Mouse (Mus musculus): Measurements from ENCODE around the gene Adamts12. TPM values are rescaled to one million over a fixed set of nuclear protein-coding genes. Genes with fewer than 3 reads are reported as not detected.

Adamts12 gene
- polyA plus RNA-seq, 1 experiment from 2014 or later: 3.1 TPM

DNA sequence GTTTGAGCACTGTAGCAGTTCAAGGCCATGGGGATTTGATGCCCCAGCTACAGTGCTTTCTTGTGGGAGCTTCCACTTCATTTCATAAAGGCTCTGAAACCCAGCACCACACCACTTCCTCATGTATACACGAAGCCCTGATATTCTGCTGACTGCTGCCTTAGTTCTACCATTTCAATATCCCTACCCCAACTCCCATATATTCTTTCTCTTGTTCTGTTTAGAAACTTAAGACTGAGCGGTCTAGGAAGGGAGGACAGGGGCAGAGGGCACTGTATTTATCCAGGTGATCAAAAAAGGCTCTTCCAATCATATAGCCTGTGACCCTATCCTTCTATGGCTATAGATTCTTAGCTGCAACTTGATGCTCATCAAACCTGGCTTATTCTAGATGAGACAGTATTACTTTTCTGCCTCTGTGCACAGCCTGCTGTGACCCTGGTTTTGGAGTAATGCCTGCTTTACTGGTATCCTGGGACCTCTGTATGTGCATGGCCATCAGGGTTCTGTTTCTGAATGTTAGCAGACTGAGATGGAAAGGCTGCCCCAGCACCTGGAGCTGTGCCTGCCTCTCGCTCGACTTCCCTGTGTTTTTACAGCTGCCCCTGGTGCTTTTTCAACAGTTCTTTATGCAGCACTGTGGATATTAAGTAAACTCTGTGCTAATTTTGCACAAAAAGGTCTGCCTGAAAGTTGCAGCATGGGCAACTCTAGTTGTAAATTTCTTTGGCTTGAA is 33.5 kb downstream of the Adamts12 start:
- DNase-seq (ENCODE audit: low spot score): no peak
- Histone ChIP-seq H3K4me2 (replicated peaks) (no peak overlapping the region), H3K9ac (no peak overlapping the region), H3K4me3 (replicated peaks; ENCODE audit: low read length) (no peak overlapping the region), H3K27me3 (ENCODE audit: control insufficient read depth, insufficient read depth, low read length) (no peaks in the 10 kb centered on the region), H3K4me1 (replicated peaks; ENCODE audit: control insufficient read depth, insufficient read depth, low read length) (no peaks in the 10 kb centered on the region; the same call in 1 of the 2 replicates), H3K27ac (0 out of 2 replicates have a peak overlapping the region, but pooled peaks have one; percentile 51), H3K36me3 (replicated peaks; ENCODE audit: control insufficient read depth, insufficient read depth) (no peaks in the 10 kb centered on the region), H3K9me3 (ENCODE audit: control insufficient read depth, low read length) (no peaks in the 10 kb centered on the region)
- ATAC-seq (ENCODE audit: low FRiP score): no peak
- 67% methylated on average over 4 of the region's 4 CpGs for WGBS

- Histone ChIP-seq H3K9ac (no peak overlapping the region), H3K4me3 (replicated peaks; ENCODE audit: low read length) (no peak overlapping the region), H3K9me3 (ENCODE audit: control insufficient read depth, low read length) (no peaks in the 10 kb centered on the region), H3K27ac (peak overlapping the region; percentile 51; the same call in 1 of the 2 replicates), H3K4me2 (replicated peaks) (no peak overlapping the region), H3K27me3 (ENCODE audit: control insufficient read depth, insufficient read depth, low read length) (no peaks in the 10 kb centered on the region), H3K36me3 (replicated peaks; ENCODE audit: control insufficient read depth, insufficient read depth) (no peaks in the 10 kb centered on the region), H3K4me1 (replicated peaks; ENCODE audit: control insufficient read depth, insufficient read depth, low read length) (no peaks in the 10 kb centered on the region; the same call in 1 of the 2 replicates)
- no peak for DNase-seq (ENCODE audit: low spot score)
- 60% methylated on average over 7 of the region's 7 CpGs for WGBS
- peak; percentile 48; the same call in 1 of the 2 replicates for ATAC-seq (ENCODE audit: low FRiP score)
Observed at GRCm38 (mm10) chr15:11098940-11099339, 34.4 kb downstream of the Adamts12 start.

DNA sequence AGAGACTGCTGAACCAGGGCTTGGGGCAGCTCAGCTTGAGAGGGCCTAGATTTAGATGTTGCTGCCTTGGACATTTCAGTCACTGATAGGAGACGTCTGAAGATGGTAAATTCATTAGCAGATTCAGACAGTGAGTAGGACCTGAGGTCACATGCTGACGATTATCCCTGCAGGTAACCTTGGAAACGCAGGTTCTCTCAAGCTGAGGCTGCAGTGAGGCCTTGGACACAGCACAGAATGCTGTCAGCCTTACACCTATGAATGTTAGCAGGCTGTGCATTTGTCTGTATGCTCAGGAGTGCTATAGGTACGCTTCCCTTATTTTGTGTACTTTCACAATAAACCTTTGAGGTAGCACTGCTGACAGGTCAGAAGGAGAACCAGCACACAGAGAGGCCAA is 36.3 kb downstream of the Adamts12 start:
- 63% methylated on average over 4 of the region's 4 CpGs for WGBS
- no peaks in the 10 kb centered on the region for H3K9me3 ChIP-seq (ENCODE audit: control insufficient read depth, low read length)
- H3K4me3 ChIP-seq (replicated peaks; ENCODE audit: low read length): no peak overlapping the region
- ATAC-seq (ENCODE audit: low FRiP score) (no peak), DNase-seq (ENCODE audit: low spot score) (no peak)
- no peaks in the 10 kb centered on the region for H3K36me3 ChIP-seq (replicated peaks; ENCODE audit: control insufficient read depth, insufficient read depth)
- H3K9ac ChIP-seq: no peak overlapping the region
- H3K4me1 ChIP-seq (replicated peaks; ENCODE audit: control insufficient read depth, insufficient read depth, low read length): no peaks in the 10 kb centered on the region; the same call in 1 of the 2 replicates
- no peak overlapping the region for H3K27ac ChIP-seq
- H3K4me2 ChIP-seq (replicated peaks): no peak overlapping the region
- H3K27me3 ChIP-seq (ENCODE audit: control insufficient read depth, insufficient read depth, low read length): no peaks in the 10 kb centered on the region

- Histone ChIP-seq H3K27ac (no peak overlapping the region), H3K36me3 (replicated peaks; ENCODE audit: control insufficient read depth, insufficient read depth) (no peaks in the 10 kb centered on the region), H3K4me2 (replicated peaks) (no peak overlapping the region), H3K9ac (no peak overlapping the region), H3K9me3 (ENCODE audit: control insufficient read depth, low read length) (no peaks in the 10 kb centered on the region), H3K27me3 (ENCODE audit: control insufficient read depth, insufficient read depth, low read length) (no peaks in the 10 kb centered on the region), H3K4me3 (replicated peaks; ENCODE audit: low read length) (no peak overlapping the region), H3K4me1 (replicated peaks; ENCODE audit: control insufficient read depth, insufficient read depth, low read length) (no peaks in the 10 kb centered on the region)
- DNase-seq (ENCODE audit: low spot score) (no peak), ATAC-seq (ENCODE audit: low FRiP score) (no peak)
- 53% methylated on average over 2 of the region's 2 CpGs for WGBS
Observed at GRCm38 (mm10) chr15:11105101-11105500, 40.5 kb downstream of the Adamts12 start.

GRCm38 (mm10) chr15:11107376-11107775 is 42.8 kb downstream of the Adamts12 start:
- DNase-seq (ENCODE audit: low spot score) (no peak), ATAC-seq (ENCODE audit: low FRiP score) (no peak)
- no peak overlapping the region for H3K4me3 ChIP-seq (replicated peaks; ENCODE audit: low read length)
- H3K4me2 ChIP-seq (replicated peaks): no peak overlapping the region
- no peak overlapping the region for H3K9ac ChIP-seq
- no peaks in the 10 kb centered on the region for H3K27me3 ChIP-seq (ENCODE audit: control insufficient read depth, insufficient read depth, low read length)
- H3K9me3 ChIP-seq (ENCODE audit: control insufficient read depth, low read length): no peaks in the 10 kb centered on the region
- no peaks in the 10 kb centered on the region for H3K36me3 ChIP-seq (replicated peaks; ENCODE audit: control insufficient read depth, insufficient read depth)
- WGBS: 87% methylated on average over 5 of the region's 5 CpGs
- no peak overlapping the region for H3K27ac ChIP-seq
- no peaks in the 10 kb centered on the region for H3K4me1 ChIP-seq (replicated peaks; ENCODE audit: control insufficient read depth, insufficient read depth, low read length)

- Histone ChIP-seq H3K4me1 (replicated peaks; ENCODE audit: control insufficient read depth, insufficient read depth, low read length) (peaks cover 6% of the 10 kb centered on the region; the same call in 1 of the 2 replicates), H3K27ac (no peak overlapping the region), H3K27me3 (ENCODE audit: control insufficient read depth, insufficient read depth, low read length) (no peaks in the 10 kb centered on the region), H3K36me3 (replicated peaks; ENCODE audit: control insufficient read depth, insufficient read depth) (no peaks in the 10 kb centered on the region), H3K9ac (no peak overlapping the region), H3K4me2 (replicated peaks) (no peak overlapping the region), H3K4me3 (replicated peaks; ENCODE audit: low read length) (no peak overlapping the region), H3K9me3 (ENCODE audit: control insufficient read depth, low read length) (no peaks in the 10 kb centered on the region)
- WGBS: 17% methylated on average over 8 of the region's 8 CpGs
- no peak for ATAC-seq (ENCODE audit: low FRiP score)
- no peak for DNase-seq (ENCODE audit: low spot score)
Observed at GRCm38 (mm10) chr15:11114631-11115197, 50.1 kb downstream of the Adamts12 start.

- H3K36me3 ChIP-seq (replicated peaks; ENCODE audit: control insufficient read depth, insufficient read depth): no peaks in the 10 kb centered on the region
- no peaks in the 10 kb centered on the region for H3K27me3 ChIP-seq (ENCODE audit: control insufficient read depth, insufficient read depth, low read length)
- H3K9ac ChIP-seq: no peak overlapping the region
- H3K9me3 ChIP-seq (ENCODE audit: control insufficient read depth, low read length): no peaks in the 10 kb centered on the region
- no peak overlapping the region for H3K4me3 ChIP-seq (replicated peaks; ENCODE audit: low read length)
- DNase-seq (ENCODE audit: low spot score) (no peak), ATAC-seq (ENCODE audit: low FRiP score) (no peak)
- H3K4me1 ChIP-seq (replicated peaks; ENCODE audit: control insufficient read depth, insufficient read depth, low read length): peaks cover 6% of the 10 kb centered on the region; the same call in 1 of the 2 replicates
- WGBS: 83% methylated on average over 2 of the region's 2 CpGs
- H3K4me2 ChIP-seq (replicated peaks): no peak overlapping the region
- H3K27ac ChIP-seq: no peak overlapping the region
Observed at GRCm38 (mm10) chr15:11116303-11116702, 51.7 kb downstream of the Adamts12 start.

GRCm38 (mm10) chr15:11116853-11117252 is 52.3 kb downstream of the Adamts12 start:
- no peak overlapping the region for H3K27ac ChIP-seq
- H3K9ac ChIP-seq: no peak overlapping the region
- no peaks in the 10 kb centered on the region for H3K9me3 ChIP-seq (ENCODE audit: control insufficient read depth, low read length)
- H3K4me3 ChIP-seq (replicated peaks; ENCODE audit: low read length): no peak overlapping the region
- H3K4me2 ChIP-seq (replicated peaks): no peak overlapping the region
- no peaks in the 10 kb centered on the region for H3K27me3 ChIP-seq (ENCODE audit: control insufficient read depth, insufficient read depth, low read length)
- H3K36me3 ChIP-seq (replicated peaks; ENCODE audit: control insufficient read depth, insufficient read depth): no peaks in the 10 kb centered on the region
- 79% methylated on average over 3 of the region's 3 CpGs for WGBS
- DNase-seq (ENCODE audit: low spot score) (no peak), ATAC-seq (ENCODE audit: low FRiP score) (no peak)
- peaks cover 6% of the 10 kb centered on the region; the same call in 1 of the 2 replicates for H3K4me1 ChIP-seq (replicated peaks; ENCODE audit: control insufficient read depth, insufficient read depth, low read length)

DNA sequence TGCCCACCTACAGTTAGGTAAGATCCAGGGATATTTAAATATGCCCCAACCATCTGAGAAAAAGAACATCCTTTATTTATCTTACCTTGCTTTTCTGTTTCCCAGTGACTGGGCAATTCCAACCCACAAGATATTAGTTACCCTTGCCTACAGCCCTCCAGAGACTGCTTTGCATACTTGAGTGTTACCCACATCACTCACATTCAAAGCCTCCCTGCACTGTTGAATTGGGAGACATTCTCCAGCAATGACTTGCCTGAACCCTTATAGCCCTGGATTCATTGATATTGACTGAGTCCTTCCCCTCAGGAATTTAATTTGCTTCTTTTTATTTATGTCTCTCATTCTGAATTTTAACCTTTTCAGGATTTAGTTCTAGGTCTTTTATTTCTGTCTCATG is 53.8 kb downstream of the Adamts12 start:
- Histone ChIP-seq H3K27me3 (ENCODE audit: control insufficient read depth, insufficient read depth, low read length) (no peaks in the 10 kb centered on the region), H3K36me3 (replicated peaks; ENCODE audit: control insufficient read depth, insufficient read depth) (no peaks in the 10 kb centered on the region), H3K4me1 (replicated peaks; ENCODE audit: control insufficient read depth, insufficient read depth, low read length) (peaks cover 6% of the 10 kb centered on the region; the same call in 1 of the 2 replicates), H3K27ac (no peak overlapping the region), H3K4me2 (replicated peaks) (no peak overlapping the region), H3K9ac (no peak overlapping the region), H3K9me3 (ENCODE audit: control insufficient read depth, low read length) (no peaks in the 10 kb centered on the region), H3K4me3 (replicated peaks; ENCODE audit: low read length) (no peak overlapping the region)
- no peak for DNase-seq (ENCODE audit: low spot score)
- no peak for ATAC-seq (ENCODE audit: low FRiP score)

Measured in hindbrain, embryonic 14.5 days (tissue).